Mouse (Mus musculus): ENCODE results near the gene Cacna2d3. TPM values are rescaled to one million over a fixed set of nuclear protein-coding genes. Genes with fewer than 3 reads are reported as not detected.
A peak's percentile ranks its signal among the peaks of the same experiment; 100 is the strongest.

Cacna2d3 gene
- total RNA-seq, 2 experiments from 2014 or later, result 0.56 to 1.4 TPM

GRCm38 (mm10) chr14:29029896-29030420, 691.7 kb downstream of the Cacna2d3 start:
- H3K27ac ChIP-seq, result peak overlapping the region; percentile 74
- intact Hi-C loops (cut with DNase I), result no loop called here
- peak; percentile 29 for DNase-seq
- no peak overlapping the region for H3K4me3 ChIP-seq
- no peak for TF ChIP-seq CTCF (IDR thresholded peaks at IDR 0.05)

- Histone ChIP-seq H3K27ac (no peak overlapping the region; the same call in 1 of the 2 replicates), H3K4me3 (no peak overlapping the region)
- intact Hi-C loops (cut with DNase I), result no loop called here
- DNase-seq, result no peak
- no peak for TF ChIP-seq CTCF (IDR thresholded peaks at IDR 0.05)
These were observed 692.6 kb downstream of the Cacna2d3 start for GRCm38 (mm10) chr14:29029107-29029469.

GRCm38 (mm10) chr14:29028391-29029106, 693.1 kb downstream of the Cacna2d3 start:
- intact Hi-C loops (cut with DNase I), result no loop called here
- no peak for DNase-seq
- Histone ChIP-seq H3K4me3 (no peak overlapping the region), H3K27ac (no peak overlapping the region; the same call in 1 of the 2 replicates)
- TF ChIP-seq CTCF (IDR thresholded peaks at IDR 0.05), result no peak

DNA sequence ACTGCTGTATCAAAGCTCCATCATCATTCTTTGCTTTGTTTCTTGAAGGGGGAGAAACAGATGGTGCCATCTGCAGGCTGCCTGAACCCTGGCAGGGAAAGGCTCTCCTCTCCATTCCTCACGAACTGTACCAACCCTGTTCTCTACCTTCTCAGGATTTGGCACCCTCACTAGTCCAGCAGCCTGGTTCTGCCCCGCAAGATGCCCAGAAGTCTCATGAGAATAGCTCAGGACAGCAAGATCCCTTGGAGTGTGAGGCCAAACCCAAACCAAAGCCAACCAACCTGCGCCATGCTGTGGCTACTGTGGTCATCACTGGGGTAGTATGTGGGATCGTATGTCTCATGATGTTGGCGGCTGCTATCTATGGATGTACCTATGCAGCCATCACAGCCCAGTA, 694.4 kb downstream of the Cacna2d3 start:
- TF ChIP-seq CTCF (IDR thresholded peaks at IDR 0.05), result no peak
- no peak for DNase-seq
- intact Hi-C loops (cut with DNase I), result no loop called here
- no peak overlapping the region for H3K4me3 ChIP-seq
- H3K27ac ChIP-seq, result no peak overlapping the region

- intact Hi-C loops (cut with DNase I), result no loop called here
- H3K27ac ChIP-seq, result no peak overlapping the region; the same call in 1 of the 2 replicates
These were observed 696.3 kb downstream of the Cacna2d3 start for GRCm38 (mm10) chr14:29025335-29025734.

DNA sequence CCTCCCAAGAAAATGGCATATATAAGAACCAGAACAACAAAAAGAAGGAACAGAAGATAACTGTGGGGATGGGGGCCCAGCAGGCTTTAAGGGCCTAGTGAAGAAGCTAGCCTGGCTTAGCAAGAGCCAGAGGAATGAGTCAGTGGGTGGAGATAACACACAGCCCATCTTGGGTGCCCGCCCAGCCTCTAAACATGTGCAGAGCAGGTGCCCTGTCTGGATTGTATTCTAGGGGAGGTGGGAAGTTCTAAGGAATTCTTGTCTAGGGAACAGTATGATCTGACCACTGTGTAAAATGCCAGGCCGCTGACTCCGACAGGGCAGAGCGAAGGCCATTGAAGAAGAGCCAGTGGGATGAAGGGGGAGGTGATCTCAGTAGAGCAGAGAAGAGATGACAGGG, 698.4 kb downstream of the Cacna2d3 start:
- peak; percentile 52 for DNase-seq
- intact Hi-C loops (cut with DNase I), result no loop called here

More at GRCm38 (mm10) chr14:29025335-29025734, 696.3 kb downstream of the Cacna2d3 start:
- H3K4me3 ChIP-seq, result no peak overlapping the region
- no peak for DNase-seq
- no peak for TF ChIP-seq CTCF (IDR thresholded peaks at IDR 0.05)

DNA sequence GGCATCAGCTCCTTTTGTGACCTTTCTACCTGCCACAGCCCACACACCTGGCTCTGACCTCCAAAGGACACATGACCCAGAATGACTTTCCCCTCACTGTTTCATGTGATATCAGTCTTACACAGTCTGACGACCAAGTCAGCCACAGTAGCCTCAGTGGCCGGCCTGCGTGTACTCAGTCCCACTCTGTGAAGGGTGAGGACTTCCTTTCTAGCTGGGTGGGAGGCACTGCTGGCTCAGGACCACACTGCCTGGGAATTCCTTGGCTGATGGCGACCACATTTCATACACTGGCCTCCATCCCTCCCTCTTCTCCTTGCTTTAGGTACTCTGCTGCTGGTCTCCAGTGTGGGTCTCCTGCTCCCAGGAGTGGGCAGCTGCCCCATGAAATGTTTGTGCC, 700.4 kb downstream of the Cacna2d3 start:
- peak overlapping the region; percentile 24; the same call in 1 of the 2 replicates for H3K4me3 ChIP-seq
- DNase-seq, result no peak
- H3K27ac ChIP-seq, result peak overlapping the region; percentile 38; the same call in 1 of the 2 replicates
- intact Hi-C loops (cut with DNase I), result no loop called here
- no peak for TF ChIP-seq CTCF (IDR thresholded peaks at IDR 0.05)

More for the DNA sequence above, 698.4 kb downstream of the Cacna2d3 start:
- Histone ChIP-seq H3K27ac (peak overlapping the region; percentile 43), H3K4me3 (no peak overlapping the region; the same call in 1 of the 2 replicates)
- TF ChIP-seq CTCF (IDR thresholded peaks at IDR 0.05), result no peak

DNA sequence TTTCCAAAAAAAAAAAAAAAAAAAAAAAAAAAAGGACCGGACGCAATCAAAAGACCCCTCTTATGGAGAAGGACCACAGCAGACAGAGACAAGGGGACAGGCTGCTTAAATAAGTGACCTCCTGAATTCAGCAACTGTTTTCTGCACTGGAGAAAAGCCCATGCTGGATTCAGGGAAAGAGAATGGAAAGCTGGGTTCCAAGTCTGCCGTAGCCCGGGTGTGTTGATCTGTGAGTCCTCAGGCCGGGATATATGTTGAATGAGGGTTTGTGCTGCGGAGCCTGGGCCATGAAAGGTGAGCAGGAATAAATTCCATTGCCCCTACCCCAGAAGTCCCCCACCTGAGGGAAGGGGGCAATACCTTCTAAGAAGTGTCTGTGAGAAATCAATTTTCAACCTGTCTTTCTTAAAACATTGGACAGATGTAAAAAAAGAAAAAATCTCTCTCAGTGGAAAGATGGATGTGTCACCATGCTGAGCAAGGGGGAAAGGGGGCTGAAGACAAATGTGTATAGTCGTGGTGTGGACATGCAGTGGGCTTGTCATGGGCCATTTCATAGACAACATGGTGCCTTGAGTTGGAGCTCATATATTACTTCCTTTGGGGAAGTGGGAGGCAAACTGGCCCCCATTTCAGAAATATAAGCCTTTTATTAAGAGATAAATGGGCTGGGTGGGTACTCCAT, 703.2 kb downstream of the Cacna2d3 start:
- peak overlapping the region; percentile 86 for H3K27ac ChIP-seq
- intact Hi-C loops (cut with DNase I), result no loop called here
- TF ChIP-seq CTCF (IDR thresholded peaks at IDR 0.05), result no peak
- no peak for DNase-seq
- peak overlapping the region; percentile 69 for H3K4me3 ChIP-seq

GRCm38 (mm10) chr14:29017883-29018282, 703.8 kb downstream of the Cacna2d3 start, which contains the start of gene Lrtm1:
Gene Lrtm1, plus strand, starts transcription at chr14:29018208.
- Histone ChIP-seq H3K4me3 (peak within 1 kb of the TSS; percentile 69), H3K27ac (peak within 1 kb of the TSS; percentile 86)
- TF ChIP-seq CTCF (IDR thresholded peaks at IDR 0.05), result no peak
- intact Hi-C loops (cut with DNase I), result no loop called here
- peak; percentile 71 for DNase-seq

- Histone ChIP-seq H3K27ac (peak overlapping the region; percentile 86), H3K4me3 (no peak overlapping the region)
- intact Hi-C loops (cut with DNase I), result no loop called here
- no peak for DNase-seq
- TF ChIP-seq CTCF (IDR thresholded peaks at IDR 0.05), result no peak
These were observed 705.8 kb downstream of the Cacna2d3 start for GRCm38 (mm10) chr14:29015896-29016295.

DNA sequence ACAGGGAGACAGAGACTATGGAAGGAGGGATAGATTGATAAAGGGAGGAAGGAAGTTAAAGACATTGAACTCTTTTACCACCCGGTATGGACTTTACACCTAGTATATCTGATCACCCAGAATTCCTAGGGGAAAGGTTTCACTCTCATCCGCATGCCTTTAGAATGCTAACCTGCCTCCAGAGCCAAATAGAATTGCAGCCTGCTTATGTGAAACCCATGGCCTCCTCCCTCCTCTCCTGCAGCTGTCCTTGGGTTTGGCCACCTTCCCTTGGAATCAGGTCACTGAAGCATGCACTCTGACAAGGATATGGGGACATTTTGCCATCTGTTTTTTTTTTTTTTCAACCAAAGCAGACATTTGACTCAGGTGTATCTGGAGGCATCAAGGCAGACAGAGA, 707.0 kb downstream of the Cacna2d3 start:
- intact Hi-C loops (cut with DNase I), result no loop called here
- H3K4me3 ChIP-seq, result no peak overlapping the region
- TF ChIP-seq CTCF (IDR thresholded peaks at IDR 0.05), result no peak
- H3K27ac ChIP-seq, result peak overlapping the region; percentile 48; the same call in 1 of the 2 replicates
- DNase-seq, result peak; percentile 57

DNA sequence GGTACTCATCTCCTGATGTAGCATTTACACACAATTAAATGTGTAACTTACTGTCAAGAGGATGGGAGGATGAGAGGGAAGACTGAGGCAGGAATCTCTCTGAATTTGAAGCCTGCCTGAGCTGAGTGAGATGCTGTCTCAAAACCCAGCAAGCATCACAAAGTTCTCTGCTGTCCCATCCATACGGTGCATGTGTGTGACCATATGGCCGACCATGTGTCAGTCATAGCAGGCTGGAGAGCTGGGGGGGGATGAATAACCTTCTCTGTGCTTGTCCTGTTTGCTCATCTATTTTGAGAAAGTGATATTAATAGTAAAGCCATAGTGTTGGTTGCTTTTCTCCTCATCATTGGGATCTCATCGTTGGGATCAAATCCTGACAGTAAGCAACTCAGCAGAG, 708.5 kb downstream of the Cacna2d3 start:
- no peak for TF ChIP-seq CTCF (IDR thresholded peaks at IDR 0.05)
- Histone ChIP-seq H3K4me3 (no peak overlapping the region), H3K27ac (no peak overlapping the region)
- intact Hi-C loops (cut with DNase I), result no loop called here
- DNase-seq, result no peak

DNA sequence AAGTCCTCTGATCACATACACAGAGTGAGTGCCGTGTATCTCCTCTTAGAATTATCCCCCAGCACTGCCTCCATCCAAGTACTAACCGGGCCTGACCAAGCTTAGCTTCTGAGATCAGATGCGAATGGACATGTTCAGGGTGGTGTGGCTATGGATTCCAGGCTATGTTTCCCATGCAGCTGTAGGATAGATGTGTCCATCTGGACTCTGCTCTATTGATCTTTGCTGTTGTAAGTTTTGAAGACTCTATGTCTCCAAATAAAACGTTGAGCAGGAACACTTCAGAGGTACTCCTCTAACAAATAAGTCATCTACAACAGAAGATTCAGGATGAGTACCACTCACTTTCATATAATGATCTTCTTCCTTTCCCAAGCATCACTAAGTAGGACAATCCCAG, 712.0 kb downstream of the Cacna2d3 start:
- DNase-seq, result no peak
- TF ChIP-seq CTCF (IDR thresholded peaks at IDR 0.05), result no peak
- Histone ChIP-seq H3K4me3 (no peak overlapping the region), H3K27ac (no peak overlapping the region)
- intact Hi-C loops (cut with DNase I), result no loop called here

Measured in gastrocnemius, adult 2 months (tissue).